29 mouse cellular contexts compared by ENCODE assay signal in genomic region chr4:95141253-95141652, GRCm38 (mm10).
DNase-seq lines count a peak whose midpoint lies in the region; ATAC-seq and TF ChIP-seq lines count a peak whose summit lies in the region.
"Had no signal": no experiment of that assay in that cellular context is flagged by ENCODE, and none has a peak within 500 bp of the region (broad histone marks: within the 10 kb centered on the region; RNA-seq: fewer than 3 reads in every experiment).

No protein-coding gene starts in this region.

- no peak overlapping the region for H3K9ac ChIP-seq in forebrain, embryonic 11.5 days (ENCODE audit: low read length)
- no peak overlapping the region for H3K9ac ChIP-seq in forebrain, embryonic 16.5 days (replicated peaks; ENCODE audit: low read depth, low read length)
- no peak overlapping the region for H3K9ac ChIP-seq in liver, embryonic 16.5 days (ENCODE audit: low read depth, low read length)
- H3K9ac ChIP-seq in liver, embryonic 11.5 days (ENCODE audit: low read depth, low read length) = no peak overlapping the region
- no peak overlapping the region for H3K9ac ChIP-seq in intestine, postnatal 0 days (ENCODE audit: low read depth, low read length)
- H3K9ac ChIP-seq in midbrain, embryonic 16.5 days (ENCODE audit: low read depth, low read length) = no peak overlapping the region
- H3K9ac ChIP-seq: embryonic facial prominence, embryonic 15.5 days; forebrain, embryonic 13.5 days; heart, embryonic 15.5 days; hindbrain, embryonic 12.5 days; limb, embryonic 12.5 days; liver, embryonic 14.5 days; lung, embryonic 15.5 days; neural tube, embryonic 13.5 days had no signal

- no peak overlapping the region for H3K4me2 ChIP-seq in forebrain, embryonic 11.5 days (ENCODE audit: low read depth, low read length, severe bottlenecking)
- H3K4me2 ChIP-seq in forebrain, embryonic 16.5 days (ENCODE audit: low read length) = no peak overlapping the region
- H3K4me2 ChIP-seq in liver, embryonic 16.5 days (ENCODE audit: low read depth, low read length) = no peak overlapping the region
- no peak overlapping the region for H3K4me2 ChIP-seq in liver, embryonic 11.5 days
- no peak overlapping the region for H3K4me2 ChIP-seq in intestine, postnatal 0 days (replicated peaks; ENCODE audit: low read depth)
- H3K4me2 ChIP-seq in midbrain, embryonic 16.5 days (ENCODE audit: low read length) = no peak overlapping the region
- H3K4me2 ChIP-seq: embryonic facial prominence, embryonic 15.5 days; forebrain, embryonic 13.5 days; heart, embryonic 15.5 days; hindbrain, embryonic 12.5 days; limb, embryonic 12.5 days; lung, embryonic 15.5 days; midbrain, embryonic 11.5 days; neural tube, embryonic 13.5 days had no signal

- ATAC-seq in forebrain, embryonic 11.5 days (replicated peaks; ENCODE audit: low FRiP score) = no peak
- ATAC-seq in forebrain, embryonic 16.5 days = no peak
- peak; percentile 37; the same call in 1 of the 2 replicates for ATAC-seq in liver, embryonic 16.5 days (ENCODE audit: low read depth)
- no peak for ATAC-seq in liver, embryonic 11.5 days (replicated peaks; ENCODE audit: low FRiP score)
- peak; percentile 97 for ATAC-seq in intestine, postnatal 0 days
- ATAC-seq in midbrain, embryonic 16.5 days = no peak
- ATAC-seq: forebrain, embryonic 13.5 days; hindbrain, postnatal 0 days had no signal

- H3K9me3 ChIP-seq in forebrain, embryonic 11.5 days (ENCODE audit: control insufficient read depth, low read length) = no peaks in the 10 kb centered on the region
- H3K9me3 ChIP-seq in forebrain, embryonic 16.5 days (ENCODE audit: control insufficient read depth, low read length) = no peaks in the 10 kb centered on the region
- H3K9me3 ChIP-seq in liver, embryonic 16.5 days (replicated peaks; ENCODE audit: control insufficient read depth, low read length) = no peaks in the 10 kb centered on the region
- H3K9me3 ChIP-seq in liver, embryonic 11.5 days (ENCODE audit: control insufficient read depth, low read length) = no peaks in the 10 kb centered on the region
- no peaks in the 10 kb centered on the region for H3K9me3 ChIP-seq in intestine, postnatal 0 days (ENCODE audit: control insufficient read depth)
- no peaks in the 10 kb centered on the region for H3K9me3 ChIP-seq in midbrain, embryonic 10.5 days (replicated peaks)
- no peaks in the 10 kb centered on the region for H3K9me3 ChIP-seq in midbrain, embryonic 16.5 days (replicated peaks; ENCODE audit: control insufficient read depth, low read length, poor library complexity, severe bottlenecking)
- H3K9me3 ChIP-seq: embryonic facial prominence, embryonic 10.5 days; embryonic facial prominence, embryonic 15.5 days; forebrain, embryonic 13.5 days; G1E; heart, embryonic 10.5 days; heart, embryonic 15.5 days; hindbrain, embryonic 12.5 days; limb, embryonic 12.5 days; lung, embryonic 15.5 days; neural tube, embryonic 13.5 days had no signal

- H3K27me3 ChIP-seq in forebrain, embryonic 11.5 days (ENCODE audit: control insufficient read depth, insufficient read depth, low read length) = no peaks in the 10 kb centered on the region
- no peaks in the 10 kb centered on the region for H3K27me3 ChIP-seq in forebrain, embryonic 16.5 days (replicated peaks; ENCODE audit: control insufficient read depth, insufficient read depth, low read length)
- no peaks in the 10 kb centered on the region for H3K27me3 ChIP-seq in liver, embryonic 16.5 days (ENCODE audit: control insufficient read depth, insufficient read depth, low read depth, low read length)
- no peaks in the 10 kb centered on the region for H3K27me3 ChIP-seq in liver, embryonic 11.5 days (replicated peaks; ENCODE audit: control insufficient read depth, insufficient read depth, low read length)
- no peaks in the 10 kb centered on the region for H3K27me3 ChIP-seq in intestine, postnatal 0 days (replicated peaks; ENCODE audit: control insufficient read depth, insufficient read depth, low read length)
- H3K27me3 ChIP-seq in midbrain, embryonic 10.5 days (ENCODE audit: low read depth, poor library complexity, severe bottlenecking) = 0 out of 2 replicates have a peak, but pooled peaks cover 3% of the 10 kb centered on the region
- H3K27me3 ChIP-seq in midbrain, embryonic 16.5 days (ENCODE audit: control insufficient read depth, insufficient read depth, low read depth, low read length) = no peaks in the 10 kb centered on the region
- H3K27me3 ChIP-seq: embryonic facial prominence, embryonic 15.5 days; forebrain, embryonic 13.5 days; heart, embryonic 15.5 days; limb, embryonic 12.5 days; lung, embryonic 15.5 days; neural tube, embryonic 13.5 days had no signal

- TF ChIP-seq CTCF in intestine, postnatal 0 days (IDR thresholded peaks at IDR 0.05; ENCODE audit: low read depth) = no peak

- 73% methylated on average over 2 of the region's 2 CpGs for WGBS in forebrain, embryonic 11.5 days
- WGBS in forebrain, embryonic 16.5 days = 91% methylated on average over 2 of the region's 2 CpGs
- WGBS in liver, embryonic 16.5 days (ENCODE audit: insufficient replicate concordance) = 38% methylated on average over 2 of the region's 2 CpGs
- WGBS in liver, embryonic 11.5 days = 76% methylated on average over 2 of the region's 2 CpGs
- WGBS in intestine, postnatal 0 days = 35% methylated on average over 2 of the region's 2 CpGs
- 83% methylated on average over 2 of the region's 2 CpGs for WGBS in midbrain, embryonic 10.5 days
- 90% methylated on average over 2 of the region's 2 CpGs for WGBS in midbrain, embryonic 16.5 days

- DNase-seq in forebrain, embryonic 11.5 days (ENCODE audit: low spot score) = peak; percentile 7
- DNase-seq in liver, embryonic 11.5 days (ENCODE audit: low spot score) = no peak
- DNase-seq in midbrain, embryonic 10.5 days (ENCODE audit: low spot score) = no peak
- DNase-seq in testis, postnatal 10 days (ENCODE audit: low spot score) = no peak
- DNase-seq: adrenal gland, postnatal 10 days; cerebellum, adult 8-10 months; cerebellum, postnatal 25 days; gastrocnemius, postnatal 36 days; kidney, adult 18-20 months; kidney, postnatal 4 days; thymus, adult 18-20 months; thymus, postnatal 25 days had no signal

- no peaks in the 10 kb centered on the region for H3K36me3 ChIP-seq in forebrain, embryonic 11.5 days (ENCODE audit: control insufficient read depth, insufficient read depth, low read length)
- no peaks in the 10 kb centered on the region for H3K36me3 ChIP-seq in forebrain, embryonic 16.5 days (ENCODE audit: control insufficient read depth, insufficient read depth)
- no peaks in the 10 kb centered on the region for H3K36me3 ChIP-seq in liver, embryonic 16.5 days (ENCODE audit: control insufficient read depth, insufficient read depth)
- H3K36me3 ChIP-seq in liver, embryonic 11.5 days (ENCODE audit: control insufficient read depth, insufficient read depth, low read length) = no peaks in the 10 kb centered on the region
- no peaks in the 10 kb centered on the region for H3K36me3 ChIP-seq in intestine, postnatal 0 days (ENCODE audit: control insufficient read depth, insufficient read depth)
- no peaks in the 10 kb centered on the region for H3K36me3 ChIP-seq in midbrain, embryonic 10.5 days
- H3K36me3 ChIP-seq in midbrain, embryonic 16.5 days (ENCODE audit: control insufficient read depth, insufficient read depth, low read length) = no peaks in the 10 kb centered on the region
- H3K36me3 ChIP-seq: embryonic facial prominence, embryonic 10.5 days; embryonic facial prominence, embryonic 15.5 days; G1E; heart, embryonic 10.5 days; heart, embryonic 15.5 days; hindbrain, embryonic 12.5 days; limb, embryonic 12.5 days; lung, embryonic 15.5 days; neural tube, embryonic 13.5 days had no signal

- H3K27ac ChIP-seq in forebrain, embryonic 11.5 days (ENCODE audit: low read depth, low read length) = no peak overlapping the region
- H3K27ac ChIP-seq in forebrain, embryonic 16.5 days (ENCODE audit: low read length) = no peak overlapping the region
- no peak overlapping the region for H3K27ac ChIP-seq in liver, embryonic 16.5 days (ENCODE audit: low read length)
- no peak overlapping the region for H3K27ac ChIP-seq in liver, embryonic 11.5 days (ENCODE audit: low read depth, low read length)
- H3K27ac ChIP-seq in intestine, postnatal 0 days (ENCODE audit: low read depth, low read length) = no peak overlapping the region
- no peak overlapping the region for H3K27ac ChIP-seq in midbrain, embryonic 10.5 days (replicated peaks)
- H3K27ac ChIP-seq in midbrain, embryonic 16.5 days (ENCODE audit: low read length) = no peak overlapping the region
- H3K27ac ChIP-seq: embryonic facial prominence, embryonic 10.5 days; embryonic facial prominence, embryonic 15.5 days; forebrain, embryonic 13.5 days; heart, embryonic 10.5 days; heart, embryonic 15.5 days; hindbrain, embryonic 12.5 days; hindbrain, postnatal 0 days; limb, embryonic 12.5 days; liver, embryonic 14.5 days; lung, embryonic 15.5 days; neural tube, embryonic 13.5 days had no signal

- H3K4me3 ChIP-seq in forebrain, embryonic 11.5 days (ENCODE audit: low read depth, low read length) = no peak overlapping the region
- no peak overlapping the region for H3K4me3 ChIP-seq in forebrain, embryonic 16.5 days (replicated peaks; ENCODE audit: low read length)
- H3K4me3 ChIP-seq in liver, embryonic 16.5 days (ENCODE audit: low read depth, low read length) = no peak overlapping the region
- H3K4me3 ChIP-seq in liver, embryonic 11.5 days (ENCODE audit: low read depth, low read length) = no peak overlapping the region
- no peak overlapping the region for H3K4me3 ChIP-seq in intestine, postnatal 0 days (ENCODE audit: low read depth, low read length)
- H3K4me3 ChIP-seq in midbrain, embryonic 10.5 days = no peak overlapping the region
- H3K4me3 ChIP-seq in midbrain, embryonic 16.5 days (ENCODE audit: low read depth, low read length) = no peak overlapping the region
- H3K4me3 ChIP-seq: embryonic facial prominence, embryonic 10.5 days; embryonic facial prominence, embryonic 15.5 days; forebrain, embryonic 13.5 days; heart, embryonic 10.5 days; heart, embryonic 15.5 days; hindbrain, embryonic 12.5 days; limb, embryonic 12.5 days; lung, embryonic 15.5 days; neural tube, embryonic 13.5 days had no signal

- peaks cover 12% of the 10 kb centered on the region for H3K4me1 ChIP-seq in forebrain, embryonic 11.5 days (replicated peaks; ENCODE audit: control insufficient read depth, insufficient read depth, low read length)
- peaks cover 10% of the 10 kb centered on the region for H3K4me1 ChIP-seq in forebrain, embryonic 16.5 days (replicated peaks; ENCODE audit: control insufficient read depth, insufficient read depth, low read length)
- H3K4me1 ChIP-seq in liver, embryonic 16.5 days (ENCODE audit: control insufficient read depth, low read depth, low read length) = peaks cover 4% of the 10 kb centered on the region
- H3K4me1 ChIP-seq in liver, embryonic 11.5 days (replicated peaks; ENCODE audit: control insufficient read depth, insufficient read depth, low read length) = no peaks in the 10 kb centered on the region
- peaks cover 3% of the 10 kb centered on the region for H3K4me1 ChIP-seq in intestine, postnatal 0 days (replicated peaks; ENCODE audit: control insufficient read depth, insufficient read depth, low read length)
- H3K4me1 ChIP-seq in midbrain, embryonic 10.5 days = peaks cover 26% of the 10 kb centered on the region
- peaks cover 8% of the 10 kb centered on the region for H3K4me1 ChIP-seq in midbrain, embryonic 16.5 days (ENCODE audit: control insufficient read depth, insufficient read depth, low read length)
- H3K4me1 ChIP-seq: embryonic facial prominence, embryonic 15.5 days had no signal

Comparison
In these comparisons a context has a peak if more than half of its experiments do, and no peak if none do; other contexts are left out.
1. ATAC-seq: peak in liver, embryonic 16.5 days (single experiment) and intestine, postnatal 0 days (single experiment); none in forebrain, embryonic 11.5 days (single experiment), forebrain, embryonic 16.5 days (single experiment), liver, embryonic 11.5 days (single experiment) and midbrain, embryonic 16.5 days (single experiment).